In genomic region chr16:70353058-70353457, GRCm38 (mm10) we compare ENCODE assay signal across 8 mouse cellular contexts. TPM values are rescaled to one million over a fixed set of nuclear protein-coding genes. Genes with fewer than 3 reads are reported as not detected.
DNase-seq lines count a peak whose midpoint lies in the region; ATAC-seq and TF ChIP-seq lines count a peak whose summit lies in the region.

No protein-coding gene starts in this region.

- DNase-seq in limb, embryonic 10.5 days (ENCODE audit: low spot score): no peak
- DNase-seq in heart, postnatal 10 days: peak; percentile 55 to 56
- peak; percentile 68 to 80 for DNase-seq in lung, adult 18-20 months
- no peak for DNase-seq in thymus, postnatal 14 days
- no peak for DNase-seq in cerebellum, postnatal 4 days (ENCODE audit: low spot score in 2 of 2)

- no peak overlapping the region for H3K4me3 ChIP-seq in limb, embryonic 13.5 days
- H3K4me3 ChIP-seq in limb, embryonic 10.5 days: no peak overlapping the region
- H3K4me3 ChIP-seq in bone marrow, adult 2 months (replicated peaks; ENCODE audit: control insufficient read depth, low read depth, low read length): no peak overlapping the region
- no peak overlapping the region for H3K4me3 ChIP-seq in forebrain, embryonic 12.5 days (replicated peaks)

- 23% methylated on average over 2 of the region's 2 CpGs for WGBS in limb, embryonic 13.5 days
- 28% methylated on average over 2 of the region's 2 CpGs for WGBS in limb, embryonic 10.5 days
- 30% methylated on average over 2 of the region's 2 CpGs for WGBS in bone marrow, adult 2 months
- WGBS in forebrain, embryonic 12.5 days: 42% methylated on average over 2 of the region's 2 CpGs

- no peak overlapping the region for H3K4me2 ChIP-seq in limb, embryonic 13.5 days (replicated peaks)
- no peak overlapping the region for H3K4me2 ChIP-seq in forebrain, embryonic 12.5 days

- no peak overlapping the region for H3K27ac ChIP-seq in limb, embryonic 13.5 days
- H3K27ac ChIP-seq in limb, embryonic 10.5 days: no peak overlapping the region
- no peak overlapping the region for H3K27ac ChIP-seq in bone marrow, adult 2 months (ENCODE audit: control insufficient read depth, insufficient read depth, low read depth, low read length, poor library complexity)
- H3K27ac ChIP-seq in forebrain, embryonic 12.5 days: no peak overlapping the region

- 0 out of 2 replicates have a peak, but pooled peaks cover 6% of the 10 kb centered on the region for H3K4me1 ChIP-seq in limb, embryonic 13.5 days
- H3K4me1 ChIP-seq in limb, embryonic 10.5 days: peaks cover 6% of the 10 kb centered on the region; the same call in 1 of the 2 replicates
- H3K4me1 ChIP-seq in bone marrow, adult 2 months (ENCODE audit: control insufficient read depth, insufficient read depth, low read length): peaks cover 2% of the 10 kb centered on the region
- no peaks in the 10 kb centered on the region for H3K4me1 ChIP-seq in forebrain, embryonic 12.5 days

- H3K27me3 ChIP-seq in limb, embryonic 13.5 days: no peaks in the 10 kb centered on the region
- no peaks in the 10 kb centered on the region for H3K27me3 ChIP-seq in limb, embryonic 10.5 days (ENCODE audit: low read depth, poor library complexity, severe bottlenecking)
- no peaks in the 10 kb centered on the region for H3K27me3 ChIP-seq in forebrain, embryonic 12.5 days

- H3K9me3 ChIP-seq in limb, embryonic 13.5 days: no peaks in the 10 kb centered on the region
- H3K9me3 ChIP-seq in limb, embryonic 10.5 days (replicated peaks): no peaks in the 10 kb centered on the region
- H3K9me3 ChIP-seq in forebrain, embryonic 12.5 days: no peaks in the 10 kb centered on the region

- TF ChIP-seq CTCF in bone marrow, adult 2 months (IDR thresholded peaks at IDR 0.05; ENCODE audit: control insufficient read depth, insufficient read depth, low read length): peak; percentile 18; the same call in 1 of the 2 replicates

- intact Hi-C loops in heart, postnatal 10 days (cut with DNase I): no loop called here

- 0 out of 2 replicates have a peak, but pooled peaks have one; percentile 24 for ATAC-seq in limb, embryonic 13.5 days (ENCODE audit: low FRiP score, low read depth)
- no peak for ATAC-seq in forebrain, embryonic 12.5 days (ENCODE audit: low FRiP score)

- no peaks in the 10 kb centered on the region for H3K36me3 ChIP-seq in limb, embryonic 13.5 days
- no peaks in the 10 kb centered on the region for H3K36me3 ChIP-seq in limb, embryonic 10.5 days
- H3K36me3 ChIP-seq in forebrain, embryonic 12.5 days (replicated peaks): no peaks in the 10 kb centered on the region

- no peak for TF ChIP-seq POLR2A in bone marrow, adult 2 months (IDR thresholded peaks at IDR 0.05; ENCODE audit: borderline replicate concordance, control insufficient read depth, low read depth, low read length)

- no peak overlapping the region for H3K9ac ChIP-seq in limb, embryonic 13.5 days
- H3K9ac ChIP-seq in forebrain, embryonic 12.5 days: no peak overlapping the region

RNA-seq across cellular contexts. Expression of gene Gbe1, which starts 39.3 kb away (rescaled TPM):
- polyA plus RNA-seq in limb, embryonic 13.5 days (2015; fragmentation: Nextera tagmentation; extraction: Ambion mirVana): 17.8 and 19.4 TPM in 2 replicates
- 22.2 and 22.9 TPM in 2 replicates for polyA plus RNA-seq in limb, embryonic 10.5 days (2016; fragmentation: Nextera tagmentation; extraction: Ambion mirVana)
- 3.9 and 4.9 TPM in 2 replicates for polyA plus RNA-seq in bone marrow, adult 2 months (2011; ENCODE audit: insufficient read depth, insufficient read length, low replicate concordance, missing spikeins)
- total RNA-seq in heart, postnatal 10 days (2021): 10 to 100 TPM; 34.9 to 39.1 TPM
- 19.4 and 22.6 TPM in 2 replicates for polyA plus RNA-seq in forebrain, embryonic 12.5 days (2016; fragmentation: Nextera tagmentation; extraction: Ambion mirVana)

Comparison
In these comparisons a context has a peak if more than half of its experiments do, and no peak if none do; other contexts are left out.
1. DNase-seq: peak in heart, postnatal 10 days (2 of 2) and lung, adult 18-20 months (2 of 2); none in limb, embryonic 10.5 days (single experiment), thymus, postnatal 14 days (single experiment) and cerebellum, postnatal 4 days (0 of 2).